26 mouse cellular contexts compared by ENCODE assay signal in the genomic region with DNA sequence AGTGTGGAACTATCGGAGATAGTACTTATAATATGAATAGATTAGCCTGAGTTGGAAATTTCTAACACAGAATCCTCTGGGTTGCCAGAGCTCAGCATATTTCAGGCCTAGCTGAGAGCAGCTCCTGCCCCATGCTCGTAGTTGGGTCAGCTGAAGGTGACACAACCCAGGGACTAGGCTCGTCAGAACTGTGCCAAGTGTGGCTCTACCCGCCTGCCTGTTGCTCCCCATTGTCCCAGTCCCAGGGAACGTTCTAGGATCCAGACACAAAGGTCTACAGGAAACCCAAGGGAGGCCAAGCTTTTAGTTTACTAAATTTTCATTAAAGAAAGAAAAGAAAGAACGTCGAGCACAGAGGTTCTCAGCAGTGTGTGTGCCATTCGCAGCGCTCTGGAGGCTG. TPM values are rescaled to one million over a fixed set of nuclear protein-coding genes. Genes with fewer than 3 reads are reported as not detected.
"Had no signal": no experiment of that assay in that cellular context is flagged by ENCODE, and none has a peak within 500 bp of the region (broad histone marks: within the 10 kb centered on the region; RNA-seq: fewer than 3 reads in every experiment).

No protein-coding gene starts in this region.

- H3K4me3 ChIP-seq: midbrain, embryonic 10.5 days; midbrain, embryonic 12.5 days; myocyte; neural tube, embryonic 13.5 days; neural tube, embryonic 15.5 days had no signal

- H3K4me2 ChIP-seq: lung, embryonic 14.5 days; midbrain, embryonic 12.5 days; neural tube, embryonic 13.5 days; neural tube, embryonic 15.5 days had no signal

- DNase-seq: lung, adult 18-20 months; lung, embryonic 14.5 days; lung, postnatal 10 days; lung, postnatal 4 days; midbrain, embryonic 14.5 days; retina, postnatal 1 day; right cerebral cortex, adult 18-20 months; right cerebral cortex, postnatal 25 days; right cerebral cortex, postnatal 4 days; spleen, adult 18-20 months; thymus, adult 18-20 months; thymus, postnatal 14 days; thymus, postnatal 36 days had no signal

- H3K27ac ChIP-seq: midbrain, embryonic 10.5 days; midbrain, embryonic 12.5 days; neural tube, embryonic 13.5 days; neural tube, embryonic 15.5 days had no signal

- H3K36me3 ChIP-seq: midbrain, embryonic 10.5 days; midbrain, embryonic 12.5 days; neural tube, embryonic 13.5 days; neural tube, embryonic 15.5 days had no signal

- ATAC-seq: midbrain, embryonic 16.5 days had no signal

- H3K4me1 ChIP-seq: midbrain, embryonic 12.5 days; neural tube, embryonic 13.5 days; neural tube, embryonic 15.5 days had no signal

- H3K9me3 ChIP-seq: midbrain, embryonic 10.5 days; midbrain, embryonic 12.5 days; neural tube, embryonic 13.5 days; neural tube, embryonic 15.5 days had no signal

- H3K9ac ChIP-seq: lung, embryonic 14.5 days; midbrain, embryonic 12.5 days; neural tube, embryonic 13.5 days; neural tube, embryonic 15.5 days had no signal

RNA-seq across cellular contexts. Expression of a gene that starts 6.0 kb away (rescaled TPM):
- total RNA-seq: megakaryocyte, adult 5-6 weeks; megakaryocyte-erythroid progenitor cell, adult 5-6 weeks had no signal
- polyA plus RNA-seq: lung, embryonic 14.5 days; lung, embryonic 16.5 days; midbrain, embryonic 10.5 days; midbrain, embryonic 12.5 days; midbrain, embryonic 14.5 days; midbrain, embryonic 16.5 days; myocyte; neural tube, embryonic 11.5 days; neural tube, embryonic 13.5 days; neural tube, embryonic 15.5 days; stomach, embryonic 14.5 days; thymus, postnatal 0 days had no signal

RNA-seq across cellular contexts. Expression of a gene that starts 21.7 kb away (rescaled TPM):
- total RNA-seq: megakaryocyte, adult 5-6 weeks; megakaryocyte-erythroid progenitor cell, adult 5-6 weeks had no signal
- polyA plus RNA-seq: small intestine, adult 2 months had no signal
